Mouse (Mus musculus) left cerebral cortex, adult 18-20 months (tissue): ENCODE data around the gene Gm2888. TPM values are rescaled to one million over a fixed set of nuclear protein-coding genes. Genes with fewer than 3 reads are reported as not detected.
"Not testable (repeated sequence)": the region's sequence is repeated elsewhere in the genome, so short reads cannot be mapped to it uniquely, and the experiment has no call there.

ENCODE experiments used
- DNase-seq, 2 experiments: peaks; one replicate each; pipeline ENCODE4 v3.0.0; 2021 to 2022; ENCODE audit warnings: low spot score in 2 of 2, mixed read lengths in 1 of 2
- long read RNA-seq, 2 experiments: library from polyadenylated mRNA; stranded (forward); transcript quantifications; one replicate each; pipeline ENCODE4 v2.0.0; 2021
- total RNA-seq, 2 experiments: library from RNA; stranded (reverse); gene quantifications; 2 replicates each; pipeline ENCODE4 v1.2.3; 2021

Gm2888 gene
- total RNA-seq, result not detected
- long read RNA-seq, experiment 1, result 0 reads
- long read RNA-seq, experiment 2, result 0 reads

GRCm38 (mm10) chr14:3029702-3030101 is at the start of gene Gm2888:
Gm2888 (plus strand) TSS chr14:3030002.
- DNase-seq, result not testable (repeated sequence)

- peak; percentile 1 to 2 for DNase-seq
These were observed 19.1 kb downstream of the Gm2888 start, which contains the start of gene Gm2897 for GRCm38 (mm10) chr14:3048727-3049512. Gm2897 (plus strand) TSS chr14:3049285.

- DNase-seq, result peak; percentile 1 to 2
These were observed 19.7 kb downstream of the Gm2888 start for GRCm38 (mm10) chr14:3049513-3049800.

GRCm38 (mm10) chr14:3050087-3050486 is 20.3 kb downstream of the Gm2888 start:
- DNase-seq, result peak in 1 of 2 experiments; percentile 2

Other genes starting within 250 kb of the Gm2888 start
- gene Gm2897, start 19.3 kb downstream of the Gm2888 start, total RNA-seq, result under 1 TPM; 0.52 to 0.56 TPM
- not detected for gene Gm10340, start 104.0 kb downstream of the Gm2888 start, total RNA-seq
- not detected for gene Gm5795, start 158.3 kb downstream of the Gm2888 start, total RNA-seq
- 1 to 10 TPM; 3.6 to 6.5 TPM for gene D830030K20Rik, start 178.5 kb downstream of the Gm2888 start, total RNA-seq